Mouse (Mus musculus) liver, embryonic 14.5 days (tissue): ENCODE results near the gene Coq8b. TPM values are rescaled to one million over a fixed set of nuclear protein-coding genes. Genes with fewer than 3 reads are reported as not detected.

ENCODE experiments used
- ATAC-seq: fragments of 200-750 bp; cut with Nextera tagmentation; 2 replicates; pipeline ENCODE4 v1.8.0; 2017; ENCODE audit warnings: moderate number of reproducible peaks, mild to moderate bottlenecking, moderate library complexity; ENCODE audit not compliant: insufficient read depth
- DNase-seq, 3 experiments: peaks; one replicate each; pipeline ENCODE4 v3.0.0-alpha.2; 2012 to 2013; ENCODE audit warnings: low read depth in 3 of 3, low spot score in 3 of 3
- H3K27ac ChIP-seq: fragments of 300-500 bp; sonication (generic); 2 replicates; pipeline ENCODE4 v1.5.1; 2014; ENCODE audit warnings: moderate library complexity, mild to moderate bottlenecking, control low read depth, inconsistent platforms
- H3K27me3 ChIP-seq: fragments of 300-500 bp; sonication (generic); 2 replicates; pipeline ENCODE4 v1.6.1; 2014; ENCODE audit warnings: mild to moderate bottlenecking, low read length, moderate library complexity; ENCODE audit not compliant: control insufficient read depth, insufficient read depth
- H3K36me3 ChIP-seq: fragments of 300-500 bp; sonication (generic); replicated peaks from 2 replicates; pipeline ENCODE4 v1.6.1; 2014; ENCODE audit warnings: low read depth; ENCODE audit not compliant: control insufficient read depth, insufficient read depth
- H3K4me1 ChIP-seq, 2 experiments: fragments of 200-500 bp in 1 of 2; fragments of 300-500 bp in 1 of 2; sonication (generic) in 1 of 2; replicated peaks; 2 replicates each; pipeline ENCODE4 v1.6.1; 2012 to 2014; ENCODE audit warnings: antibody characterized with exemption in 1 of 2, inconsistent platforms in 1 of 2, low read length in 1 of 2; ENCODE audit not compliant: control insufficient read depth in 2 of 2, insufficient read depth in 2 of 2
- H3K4me2 ChIP-seq: fragments of 300-500 bp; sonication (generic); 2 replicates; pipeline ENCODE4 v1.6.1; 2014; ENCODE audit warnings: low read depth, mild to moderate bottlenecking, control low read depth, moderate library complexity
- H3K4me3 ChIP-seq, 2 experiments: fragments of 200-500 bp in 1 of 2; fragments of 300-500 bp in 1 of 2; sonication (generic) in 1 of 2; 2 replicates each; pipeline ENCODE4 v1.5.1; 2012 to 2014; ENCODE audit warnings: low read depth in 2 of 2, low read length in 2 of 2, mild to moderate bottlenecking in 2 of 2, control low read depth in 1 of 2, inconsistent platforms in 1 of 2, moderate library complexity in 1 of 2; ENCODE audit not compliant: insufficient read depth in 1 of 2
- H3K9ac ChIP-seq: fragments of 300-500 bp; sonication (generic); replicated peaks from 2 replicates; pipeline ENCODE4 v1.6.1; 2014; ENCODE audit warnings: mild to moderate bottlenecking, control low read depth, moderate library complexity
- H3K9me3 ChIP-seq: fragments of 300-500 bp; sonication (generic); 2 replicates; pipeline ENCODE4 v1.6.1; 2016; ENCODE audit warnings: low read length, mixed read lengths; ENCODE audit not compliant: control insufficient read depth
- CTCF ChIP-seq: IDR thresholded peaks from 2 replicates; pipeline ENCODE4 v1.5.1; 2016; ENCODE audit warnings: antibody characterized with exemption, low read depth, control low read depth
- EP300 ChIP-seq: IDR thresholded peaks from 2 replicates; pipeline ENCODE4 v1.6.1; 2016; ENCODE audit warnings: antibody characterized with exemption, low read depth
- WGBS: fragments of 180-500 bp; shearing (Covaris S2); extraction: QIAGEN DNeasy Blood & Tissue Kit; methylation state at CpG from one replicate; pipeline ENCODE4 v1.1.7; 2014; ENCODE audit not compliant: insufficient replicate concordance; 5-methylcytosine and 5-hydroxymethylcytosine counted together
- polyA plus RNA-seq, 2 experiments: library from polyadenylated mRNA; depleted of rRNA in 1 of 2; stranded (reverse) in 1 of 2; unstranded in 1 of 2; fragments of >200 nt; fragmentation: Nextera tagmentation in 1 of 2; extraction: Ambion mirVana in 1 of 2; gene quantifications; 2 replicates each; pipeline versions ENCODE4 v1.2.1 to v1.2.3; 2012 to 2014

Gene Coq8b
- polyA plus RNA-seq, 2 experiments, result 9.3 to 17.7 TPM

DNA sequence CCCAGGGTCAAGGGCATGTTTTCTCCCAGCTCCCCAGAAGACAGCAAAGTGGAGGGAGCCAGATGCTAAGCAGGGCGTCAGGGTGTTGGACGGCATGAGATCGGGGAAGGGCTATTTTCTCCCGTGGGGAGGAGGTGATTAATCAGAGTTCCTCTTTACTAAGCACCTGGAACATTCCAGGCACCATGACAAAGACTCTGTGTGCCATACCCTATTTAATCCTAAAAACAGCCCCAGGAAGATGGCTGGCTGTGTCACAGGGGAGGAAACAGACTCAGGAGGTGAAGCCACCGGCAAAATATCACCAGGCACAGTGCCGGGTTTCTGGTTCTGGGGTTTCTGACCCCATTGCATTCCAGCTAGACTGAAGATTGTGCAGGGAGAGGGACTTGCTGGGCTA, 10.9 kb upstream of the Coq8b start:
- WGBS, result 76% methylated on average over 6 of the region's 6 CpGs

DNA sequence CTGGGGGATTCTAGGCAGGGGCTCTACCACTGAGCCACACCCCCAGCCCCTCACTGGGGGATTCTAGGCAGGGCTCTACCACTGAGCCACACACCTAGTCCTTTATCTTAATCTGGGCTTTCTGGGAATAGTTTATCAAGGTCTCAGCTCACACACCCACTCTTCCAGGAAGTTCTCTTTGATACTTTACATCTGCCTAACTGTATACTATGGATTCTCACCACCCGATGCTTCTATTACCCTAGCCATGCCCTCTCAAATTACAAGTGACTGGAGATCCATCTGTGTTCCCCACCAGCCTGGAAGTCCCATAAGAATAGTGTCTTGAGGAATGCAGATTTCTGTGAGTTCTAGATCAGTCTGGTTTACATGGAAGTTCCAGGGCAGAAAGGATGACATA, 10.3 kb upstream of the Coq8b start:
- DNase-seq, result peak in 1 of 3 experiments; percentile 50
- no peaks in the 10 kb centered on the region for H3K27me3 ChIP-seq
- no peaks in the 10 kb centered on the region; the same call in 1 of the 2 replicates for H3K36me3 ChIP-seq
- H3K27ac ChIP-seq, result no peak overlapping the region
- WGBS, result 20% methylated on average over 1 of the region's 1 CpGs
- no peaks in the 10 kb centered on the region for H3K9me3 ChIP-seq
- 0 out of 2 replicates have a peak overlapping the region, but pooled peaks have one; percentile 2 for H3K9ac ChIP-seq
- TF ChIP-seq CTCF, result no peak
- no peak for TF ChIP-seq EP300
- peak; percentile 74 for ATAC-seq
- peak overlapping the region; percentile 20; the same call in 1 of the 2 replicates for H3K4me2 ChIP-seq
- no peak overlapping the region for H3K4me3 ChIP-seq
- peaks cover 26 to 49% of the 10 kb centered on the region in 2 experiments for H3K4me1 ChIP-seq

More for the DNA sequence above, 10.9 kb upstream of the Coq8b start:
- Histone ChIP-seq H3K9ac (no peak overlapping the region), H3K27me3 (no peaks in the 10 kb centered on the region), H3K27ac (no peak overlapping the region), H3K4me2 (no peak overlapping the region), H3K9me3 (no peaks in the 10 kb centered on the region), H3K4me1 (peaks cover 20 to 43% of the 10 kb centered on the region in 2 experiments), H3K4me3 (no peak overlapping the region), H3K36me3 (no peaks in the 10 kb centered on the region; the same call in 1 of the 2 replicates)
- ATAC-seq (no peak), DNase-seq (no peak)
- TF ChIP-seq CTCF (no peak), EP300 (no peak)

DNA sequence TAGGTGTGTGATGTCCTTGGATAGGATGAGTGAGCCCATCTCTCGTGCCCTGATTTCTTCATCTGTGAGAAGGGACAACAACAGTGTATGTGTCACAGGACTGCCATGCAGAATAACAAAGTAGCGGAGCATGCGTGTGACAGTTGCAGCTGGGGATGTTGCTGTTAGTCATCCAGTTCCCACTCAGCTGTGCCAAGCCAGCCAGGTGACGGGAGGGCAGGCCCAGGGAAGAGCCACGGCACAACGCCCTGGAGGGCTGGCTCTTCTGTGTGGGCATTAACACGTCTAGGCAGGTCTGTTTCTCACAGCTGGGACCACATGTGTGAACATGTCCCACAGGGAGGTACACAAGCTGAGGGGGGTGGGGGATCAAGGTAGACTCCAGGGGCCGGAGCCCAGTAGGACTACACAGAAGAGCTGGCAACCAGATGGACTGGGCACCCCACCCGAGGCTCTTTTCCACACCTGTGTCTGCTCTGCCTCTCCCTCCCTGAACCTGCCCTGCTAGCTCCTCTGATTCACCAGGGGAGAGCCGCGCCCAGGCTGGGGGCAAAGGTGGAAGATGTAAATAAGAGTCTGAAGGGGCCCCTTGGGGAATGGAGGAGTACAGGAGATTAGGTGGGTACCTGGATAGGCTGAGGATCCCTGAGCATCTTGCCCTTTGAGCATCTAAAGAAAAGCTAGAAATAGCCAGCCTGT, 7.8 kb upstream of the Coq8b start:
- peak overlapping the region; percentile 14; the same call in 1 of the 2 replicates for H3K4me2 ChIP-seq
- no peaks in the 10 kb centered on the region for H3K9me3 ChIP-seq
- H3K9ac ChIP-seq, result peak overlapping the region; percentile 18; the same call in 1 of the 2 replicates
- no peak overlapping the region for H3K4me3 ChIP-seq
- ATAC-seq (no peak), DNase-seq (no peak)
- H3K27me3 ChIP-seq, result no peaks in the 10 kb centered on the region
- TF ChIP-seq CTCF, result no peak
- TF ChIP-seq EP300, result no peak
- H3K36me3 ChIP-seq, result no peaks in the 10 kb centered on the region
- H3K4me1 ChIP-seq, result peaks cover 34 to 54% of the 10 kb centered on the region in 2 experiments
- 77% methylated on average over 11 of the region's 11 CpGs for WGBS
- no peak overlapping the region for H3K27ac ChIP-seq

DNA sequence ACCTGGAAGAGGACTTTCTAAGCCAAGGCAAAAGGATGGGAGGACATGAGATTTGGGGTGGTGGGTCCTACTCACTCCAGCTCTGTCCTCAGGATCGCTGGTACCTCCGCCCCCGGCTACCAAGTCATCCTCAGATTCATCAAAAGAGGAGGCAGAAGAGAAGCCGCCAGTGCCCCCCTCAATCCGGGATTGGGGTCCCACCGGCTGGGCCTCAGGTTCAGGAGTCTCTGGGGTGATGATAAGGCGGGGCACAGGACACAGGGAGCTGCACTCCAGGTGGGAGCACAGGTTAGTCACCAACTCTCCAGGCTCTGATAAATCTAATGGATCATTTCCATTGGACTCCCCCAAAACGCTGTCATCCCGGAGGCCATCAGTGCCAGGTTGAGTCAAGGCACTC, 5.5 kb upstream of the Coq8b start:
- H3K4me2 ChIP-seq, result peak overlapping the region; percentile 92
- H3K36me3 ChIP-seq, result no peaks in the 10 kb centered on the region
- H3K27me3 ChIP-seq, result no peaks in the 10 kb centered on the region
- H3K9ac ChIP-seq, result peak overlapping the region; percentile 69
- TF ChIP-seq EP300 (no peak), CTCF (no peak)
- peak overlapping the region; percentile 71 to 80 for H3K4me3 ChIP-seq
- no peaks in the 10 kb centered on the region for H3K9me3 ChIP-seq
- no peak overlapping the region for H3K27ac ChIP-seq
- peaks cover 30 to 47% of the 10 kb centered on the region in 2 experiments for H3K4me1 ChIP-seq
- no peak for DNase-seq
- WGBS, result 40% methylated on average over 9 of the region's 9 CpGs
- no peak for ATAC-seq

DNA sequence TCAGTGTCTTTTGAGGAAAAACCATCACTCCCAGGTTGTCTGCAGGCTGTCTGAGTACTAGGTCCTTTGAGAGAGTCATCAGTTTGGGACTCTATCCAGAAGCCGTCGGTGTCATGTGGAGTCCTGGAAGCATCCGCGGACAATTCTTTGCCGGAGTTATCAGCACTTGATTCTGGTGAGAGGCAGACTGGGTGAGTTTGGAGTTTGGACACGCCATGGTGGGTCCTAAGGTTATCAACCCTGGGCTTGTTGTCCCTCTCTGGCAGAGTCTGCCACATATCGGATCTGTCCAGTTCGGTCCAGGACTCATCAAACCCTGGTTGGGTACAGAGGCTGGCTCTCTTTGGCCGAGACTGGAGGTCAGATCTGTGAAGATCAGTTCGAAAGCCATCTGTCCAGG, 5.1 kb upstream of the Coq8b start:
- H3K4me2 ChIP-seq, result peak overlapping the region; percentile 92
- DNase-seq, result no peak
- no peaks in the 10 kb centered on the region for H3K36me3 ChIP-seq
- H3K9ac ChIP-seq, result peak overlapping the region; percentile 69
- H3K9me3 ChIP-seq, result no peaks in the 10 kb centered on the region
- WGBS, result 10% methylated on average over 10 of the region's 10 CpGs
- ATAC-seq, result peak; percentile 1; the same call in 1 of the 2 replicates
- peak overlapping the region; percentile 71 to 80 for H3K4me3 ChIP-seq
- H3K4me1 ChIP-seq, result peaks cover 26 to 43% of the 10 kb centered on the region in 2 experiments
- H3K27ac ChIP-seq, result peak overlapping the region; percentile 40
- TF ChIP-seq EP300 (no peak), CTCF (no peak)
- no peaks in the 10 kb centered on the region for H3K27me3 ChIP-seq
